Mouse (Mus musculus): Measurements from ENCODE around the gene Gm49320.

- no peak for TF ChIP-seq POU5F1 (IDR thresholded peaks at IDR 0.05; ENCODE audit: borderline replicate concordance, low read length)
- TF ChIP-seq CTCF (conservative IDR thresholded peaks at IDR 0.05; ENCODE audit: low read length): no peak
These were observed 24.6 kb downstream of the Gm49320 start for GRCm38 (mm10) chr8:4263105-4263791.

All from E14TG2a.4 (cell line).